Mouse (Mus musculus) neural tube, embryonic 13.5 days (tissue): ENCODE measurements at regions not wholly inside any gene's neighbourhood (a gene's known extent, or its start where the extent isn't known, plus 50 kb on each side); places are given as distances from the start of the nearest gene placed in this dataset.

Experiments used
- ATAC-seq: fragments of 200-750 bp; cut with Nextera tagmentation; 2 replicates; pipeline ENCODE4 v1.8.0; 2017; ENCODE audit warnings: low read depth, mild to moderate bottlenecking, moderate TSS enrichment, moderate library complexity
- H3K27ac ChIP-seq: fragments of 300-500 bp; sonication (generic); replicated peaks from 2 replicates; pipeline ENCODE4 v1.5.1; 2015; ENCODE audit warnings: moderate library complexity, mild to moderate bottlenecking, inconsistent platforms
- H3K27me3 ChIP-seq: fragments of 300-500 bp; sonication (generic); 2 replicates; pipeline ENCODE4 v1.6.1; 2015; ENCODE audit warnings: mild to moderate bottlenecking, inconsistent platforms
- H3K36me3 ChIP-seq: fragments of 300-500 bp; sonication (generic); 2 replicates; pipeline ENCODE4 v1.6.1; 2015; ENCODE audit warnings: mild to moderate bottlenecking, inconsistent platforms
- H3K4me1 ChIP-seq: fragments of 300-500 bp; sonication (generic); replicated peaks from 2 replicates; pipeline ENCODE4 v1.6.1; 2015; ENCODE audit warnings: inconsistent platforms
- H3K4me2 ChIP-seq: fragments of 300-500 bp; sonication (generic); 2 replicates; pipeline ENCODE4 v1.6.1; 2015; ENCODE audit warnings: inconsistent platforms, mild to moderate bottlenecking, moderate library complexity
- H3K4me3 ChIP-seq: fragments of 300-500 bp; sonication (generic); 2 replicates; pipeline ENCODE4 v1.5.1; 2015; ENCODE audit warnings: mild to moderate bottlenecking, inconsistent platforms
- H3K9ac ChIP-seq: fragments of 300-500 bp; sonication (generic); 2 replicates; pipeline ENCODE4 v1.6.1; 2015; ENCODE audit warnings: moderate library complexity, mild to moderate bottlenecking, inconsistent platforms
- H3K9me3 ChIP-seq: fragments of 300-500 bp; sonication (generic); 2 replicates; pipeline ENCODE4 v1.6.1; 2016; ENCODE audit warnings: inconsistent platforms
- WGBS: fragments of 180-500 bp; shearing (Covaris S2); methylation state at CpG from one replicate; pipeline ENCODE4 v1.1.7; 2015; 5-methylcytosine and 5-hydroxymethylcytosine counted together

GRCm38 (mm10) chr10:19518763-19519162 lies 73.0 kb upstream of the Ifngr1 start:
- no peak overlapping the region for H3K9ac ChIP-seq
- WGBS, result 11% methylated on average over 6 of the region's 6 CpGs
- H3K27ac ChIP-seq, result no peak overlapping the region
- H3K4me2 ChIP-seq, result no peak overlapping the region
- no peaks in the 10 kb centered on the region for H3K4me1 ChIP-seq
- ATAC-seq, result no peak
- no peaks in the 10 kb centered on the region for H3K9me3 ChIP-seq
- H3K27me3 ChIP-seq, result 0 out of 2 replicates have a peak, but pooled peaks cover 7% of the 10 kb centered on the region
- no peaks in the 10 kb centered on the region for H3K36me3 ChIP-seq
- no peak overlapping the region for H3K4me3 ChIP-seq

GRCm38 (mm10) chr10:19522198-19522597 lies 69.6 kb upstream of the Ifngr1 start:
- Histone ChIP-seq H3K4me2 (no peak overlapping the region), H3K27ac (no peak overlapping the region), H3K4me3 (no peak overlapping the region), H3K27me3 (0 out of 2 replicates have a peak, but pooled peaks cover 7% of the 10 kb centered on the region), H3K4me1 (no peaks in the 10 kb centered on the region), H3K36me3 (no peaks in the 10 kb centered on the region), H3K9me3 (no peaks in the 10 kb centered on the region), H3K9ac (no peak overlapping the region)
- no peak for ATAC-seq
- WGBS, result 64% methylated on average over 2 of the region's 2 CpGs

GRCm38 (mm10) chr10:19525939-19526338 lies 65.8 kb upstream of the Ifngr1 start:
- no peaks in the 10 kb centered on the region for H3K9me3 ChIP-seq
- no peak overlapping the region for H3K4me3 ChIP-seq
- no peak overlapping the region for H3K4me2 ChIP-seq
- H3K4me1 ChIP-seq, result no peaks in the 10 kb centered on the region
- H3K9ac ChIP-seq, result no peak overlapping the region
- no peaks in the 10 kb centered on the region for H3K36me3 ChIP-seq
- 0 out of 2 replicates have a peak, but pooled peaks cover 3% of the 10 kb centered on the region for H3K27me3 ChIP-seq
- no peak for ATAC-seq
- H3K27ac ChIP-seq, result no peak overlapping the region

- WGBS, result 52% methylated on average over 1 of the region's 1 CpGs
- Histone ChIP-seq H3K4me3 (no peak overlapping the region), H3K9ac (no peak overlapping the region), H3K4me2 (no peak overlapping the region), H3K27ac (no peak overlapping the region), H3K4me1 (no peaks in the 10 kb centered on the region), H3K36me3 (no peaks in the 10 kb centered on the region), H3K9me3 (no peaks in the 10 kb centered on the region), H3K27me3 (no peaks in the 10 kb centered on the region)
- ATAC-seq, result no peak
Measured at GRCm38 (mm10) chr10:19526353-19526752, 65.4 kb upstream of the Ifngr1 start.

GRCm38 (mm10) chr10:19529655-19530054 lies 62.1 kb upstream of the Ifngr1 start:
- no peak overlapping the region for H3K4me3 ChIP-seq
- WGBS, result 92% methylated on average over 5 of the region's 5 CpGs
- H3K36me3 ChIP-seq, result no peaks in the 10 kb centered on the region
- H3K4me1 ChIP-seq, result no peaks in the 10 kb centered on the region
- H3K9ac ChIP-seq, result no peak overlapping the region
- no peaks in the 10 kb centered on the region for H3K9me3 ChIP-seq
- no peak overlapping the region for H3K4me2 ChIP-seq
- H3K27me3 ChIP-seq, result no peaks in the 10 kb centered on the region
- H3K27ac ChIP-seq, result no peak overlapping the region
- ATAC-seq, result no peak

GRCm38 (mm10) chr10:19530056-19530455 lies 61.7 kb upstream of the Ifngr1 start:
- Histone ChIP-seq H3K9me3 (no peaks in the 10 kb centered on the region), H3K4me3 (no peak overlapping the region), H3K27me3 (no peaks in the 10 kb centered on the region), H3K4me1 (no peaks in the 10 kb centered on the region), H3K36me3 (no peaks in the 10 kb centered on the region), H3K27ac (no peak overlapping the region), H3K4me2 (no peak overlapping the region), H3K9ac (no peak overlapping the region)
- ATAC-seq, result no peak
- 96% methylated on average over 6 of the region's 6 CpGs for WGBS

GRCm38 (mm10) chr10:19531452-19531851 lies 60.3 kb upstream of the Ifngr1 start:
- Histone ChIP-seq H3K36me3 (no peaks in the 10 kb centered on the region), H3K9me3 (no peaks in the 10 kb centered on the region), H3K4me1 (no peaks in the 10 kb centered on the region), H3K27ac (no peak overlapping the region), H3K9ac (no peak overlapping the region), H3K4me3 (no peak overlapping the region), H3K4me2 (no peak overlapping the region), H3K27me3 (no peaks in the 10 kb centered on the region)
- ATAC-seq, result no peak
- WGBS, result 54% methylated on average over 1 of the region's 1 CpGs

GRCm38 (mm10) chr10:19532790-19533189 lies 59.0 kb upstream of the Ifngr1 start:
- Histone ChIP-seq H3K36me3 (no peaks in the 10 kb centered on the region), H3K27me3 (no peaks in the 10 kb centered on the region), H3K9ac (no peak overlapping the region), H3K27ac (no peak overlapping the region), H3K4me3 (no peak overlapping the region), H3K9me3 (no peaks in the 10 kb centered on the region), H3K4me1 (no peaks in the 10 kb centered on the region), H3K4me2 (no peak overlapping the region)
- no peak for ATAC-seq
- WGBS, result 83% methylated on average over 3 of the region's 3 CpGs

GRCm38 (mm10) chr10:19533846-19534245 lies 57.9 kb upstream of the Ifngr1 start:
- 62% methylated on average over 1 of the region's 1 CpGs for WGBS
- ATAC-seq, result no peak
- peaks cover 3% of the 10 kb centered on the region; the same call in 1 of the 2 replicates for H3K9me3 ChIP-seq
- no peak overlapping the region for H3K4me3 ChIP-seq
- no peaks in the 10 kb centered on the region for H3K27me3 ChIP-seq
- H3K4me2 ChIP-seq, result no peak overlapping the region
- no peaks in the 10 kb centered on the region for H3K4me1 ChIP-seq
- no peak overlapping the region for H3K27ac ChIP-seq
- no peak overlapping the region for H3K9ac ChIP-seq
- H3K36me3 ChIP-seq, result no peaks in the 10 kb centered on the region
